Mouse (Mus musculus) cerebellum, postnatal 25 days (tissue): ENCODE data around the gene Adora2b.
A peak's percentile ranks its signal among the peaks of the same experiment; 100 is the strongest.
"Not testable (repeated sequence)": the region's sequence is repeated elsewhere in the genome, so short reads cannot be mapped to it uniquely, and the experiment has no call there.

ENCODE experiments used
- DNase-seq, 2 experiments: peaks; one replicate each; pipeline ENCODE4 v3.0.0; 2021; ENCODE audit warnings: mixed read lengths in 2 of 2

The Adora2b gene

DNA sequence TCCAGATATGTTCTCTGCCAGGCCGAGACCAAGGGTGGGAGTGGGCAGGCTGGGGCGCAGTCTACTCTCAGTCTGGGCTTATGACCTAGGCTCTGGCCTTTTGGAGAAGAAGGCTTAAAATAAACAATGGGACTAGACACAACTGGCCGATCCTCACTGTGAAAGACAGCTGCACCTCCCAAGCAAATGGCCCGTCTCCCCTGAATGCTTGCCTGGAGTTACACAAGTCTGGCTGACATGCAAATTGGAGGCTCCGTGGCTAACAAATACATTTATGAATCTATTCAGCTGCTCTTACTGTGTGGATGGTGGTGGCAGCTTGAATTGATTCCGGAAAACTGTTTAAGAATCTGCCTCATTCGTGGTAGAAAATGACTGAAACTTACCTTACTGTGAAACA, 16.9 kb downstream of the Adora2b start:
- DNase-seq, result no peak

DNA sequence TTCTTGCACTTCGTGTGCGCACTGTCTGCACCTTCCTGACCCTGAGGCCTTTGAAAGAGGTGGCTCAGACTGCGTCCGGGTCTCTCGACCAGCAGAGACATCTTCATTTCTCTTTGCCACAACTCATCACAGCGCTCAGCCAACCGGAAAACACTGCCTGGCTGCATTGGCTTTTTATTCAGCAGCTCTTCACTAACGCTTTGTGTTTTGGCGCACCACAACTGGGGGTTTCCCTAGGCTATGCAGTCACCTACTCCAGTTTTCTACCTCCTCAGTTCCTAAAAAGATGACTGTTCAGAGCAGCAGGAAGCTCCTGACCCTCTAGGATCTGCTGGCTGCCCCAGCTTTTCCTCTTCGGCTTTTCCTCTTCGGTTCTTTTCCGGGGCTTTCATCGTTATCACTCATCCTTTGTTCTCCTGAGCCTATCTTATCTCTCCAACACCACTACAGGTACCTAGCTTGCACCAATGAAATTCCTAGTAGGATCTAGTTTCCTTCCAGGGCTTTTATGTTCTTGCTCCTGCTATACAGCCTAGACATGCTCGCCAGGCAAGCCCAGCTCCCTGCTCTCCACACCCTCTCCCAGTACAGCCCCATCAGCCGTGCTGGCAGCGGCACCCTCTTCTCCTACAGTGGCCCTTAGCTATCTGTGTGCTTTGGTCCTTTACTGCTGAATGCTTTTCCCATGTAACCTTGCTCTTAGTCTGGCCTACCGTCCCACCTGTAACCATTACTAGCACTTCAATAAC, 17.9 kb downstream of the Adora2b start:
- DNase-seq, result no peak

DNA sequence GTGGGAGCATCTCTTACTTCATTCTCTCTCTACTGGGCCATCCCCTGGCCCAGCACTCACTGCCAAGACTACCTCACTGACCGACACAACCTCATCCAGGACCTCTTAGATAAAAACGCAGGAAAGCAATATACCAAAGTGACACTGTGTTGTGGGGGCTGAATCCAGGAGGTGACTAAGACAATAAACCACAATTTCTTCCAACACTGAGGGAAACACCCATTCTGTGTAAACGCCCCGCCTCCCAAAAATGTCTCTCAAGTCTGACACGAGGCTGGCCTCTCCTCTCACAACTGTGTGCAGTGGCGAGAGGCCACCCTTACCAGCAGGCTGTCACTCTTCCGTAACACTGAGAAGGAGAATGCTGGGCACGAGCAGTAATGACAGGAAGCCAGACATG, 19.6 kb downstream of the Adora2b start:
- DNase-seq, result no peak

DNA sequence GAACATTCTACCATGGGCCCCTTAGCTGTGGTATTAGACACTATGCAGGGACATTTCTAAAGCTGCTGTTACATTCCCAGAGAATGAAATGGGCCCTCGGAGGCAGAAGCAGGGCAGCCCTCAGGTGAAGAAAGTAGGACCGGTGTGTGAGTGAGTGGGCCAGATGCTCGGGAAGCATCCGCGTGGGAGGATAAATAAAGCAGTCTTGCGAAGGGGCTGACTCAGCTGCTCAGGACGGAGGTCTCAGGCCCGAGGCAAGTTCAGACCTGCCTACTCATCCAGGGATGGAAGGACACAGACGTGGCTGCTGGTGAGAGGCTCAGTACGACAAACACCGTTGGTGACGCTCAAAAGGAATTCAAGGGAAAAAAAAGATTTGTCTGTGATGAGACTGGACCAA, 20.3 kb downstream of the Adora2b start:
- no peak for DNase-seq

DNA sequence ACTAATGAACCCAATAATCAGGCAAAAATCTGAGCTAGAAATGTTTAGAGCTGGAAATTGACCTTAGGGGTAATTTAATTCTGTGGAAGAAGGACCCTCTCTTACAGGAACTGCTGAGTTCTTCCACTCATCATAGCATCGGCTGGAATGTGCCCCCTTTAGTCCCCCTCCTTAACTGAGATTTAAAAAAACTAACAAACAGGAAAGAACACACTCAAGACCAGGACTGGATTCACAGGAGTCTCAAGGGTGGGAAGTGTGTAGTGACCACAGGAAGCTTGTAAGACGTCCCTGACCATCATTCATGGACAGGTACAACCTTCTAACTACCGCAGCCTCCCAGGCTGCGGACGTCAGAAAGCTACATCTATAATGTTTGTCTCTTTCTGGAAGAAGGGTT, 22.1 kb downstream of the Adora2b start:
- DNase-seq, result no peak

DNA sequence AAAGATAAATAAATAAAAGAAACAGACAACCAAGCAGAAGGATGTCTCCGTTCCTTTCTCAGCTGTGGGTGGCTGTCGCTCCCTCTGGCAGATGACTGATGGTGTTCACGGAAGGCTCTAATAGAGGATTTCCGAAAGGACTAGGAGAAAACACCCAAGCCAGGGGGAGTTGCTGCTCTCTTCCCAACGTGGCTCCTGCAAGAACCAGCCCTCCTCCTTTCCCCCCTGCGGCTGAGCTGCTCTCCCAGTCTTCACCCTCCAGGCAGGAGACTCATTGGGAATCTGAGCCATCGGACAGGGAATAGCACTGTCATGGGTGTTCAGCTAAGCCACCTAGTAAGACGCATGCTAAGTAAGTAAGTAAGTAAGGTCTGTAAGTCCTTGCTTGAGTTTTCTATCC, 28.3 kb downstream of the Adora2b start:
- no peak for DNase-seq

DNA sequence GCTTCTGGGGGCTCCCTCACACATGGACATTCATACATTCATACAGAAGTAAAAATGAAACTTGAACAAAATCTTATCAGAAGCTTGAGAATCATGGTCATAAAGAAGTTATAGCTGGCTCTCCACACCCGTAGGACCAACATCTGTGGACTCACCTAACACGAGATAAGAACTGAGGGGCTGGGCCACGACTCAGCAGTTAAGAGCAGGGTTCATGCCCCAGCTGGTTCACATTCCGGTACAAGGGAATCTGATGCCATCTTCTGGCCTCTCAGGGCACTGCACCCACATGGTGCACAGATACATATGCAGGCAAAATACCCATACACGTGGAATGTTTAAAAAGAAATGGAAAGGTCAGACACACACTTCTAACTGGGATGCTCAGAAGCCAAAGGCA, 29.2 kb downstream of the Adora2b start:
- peak; percentile 33 to 59 for DNase-seq

DNA sequence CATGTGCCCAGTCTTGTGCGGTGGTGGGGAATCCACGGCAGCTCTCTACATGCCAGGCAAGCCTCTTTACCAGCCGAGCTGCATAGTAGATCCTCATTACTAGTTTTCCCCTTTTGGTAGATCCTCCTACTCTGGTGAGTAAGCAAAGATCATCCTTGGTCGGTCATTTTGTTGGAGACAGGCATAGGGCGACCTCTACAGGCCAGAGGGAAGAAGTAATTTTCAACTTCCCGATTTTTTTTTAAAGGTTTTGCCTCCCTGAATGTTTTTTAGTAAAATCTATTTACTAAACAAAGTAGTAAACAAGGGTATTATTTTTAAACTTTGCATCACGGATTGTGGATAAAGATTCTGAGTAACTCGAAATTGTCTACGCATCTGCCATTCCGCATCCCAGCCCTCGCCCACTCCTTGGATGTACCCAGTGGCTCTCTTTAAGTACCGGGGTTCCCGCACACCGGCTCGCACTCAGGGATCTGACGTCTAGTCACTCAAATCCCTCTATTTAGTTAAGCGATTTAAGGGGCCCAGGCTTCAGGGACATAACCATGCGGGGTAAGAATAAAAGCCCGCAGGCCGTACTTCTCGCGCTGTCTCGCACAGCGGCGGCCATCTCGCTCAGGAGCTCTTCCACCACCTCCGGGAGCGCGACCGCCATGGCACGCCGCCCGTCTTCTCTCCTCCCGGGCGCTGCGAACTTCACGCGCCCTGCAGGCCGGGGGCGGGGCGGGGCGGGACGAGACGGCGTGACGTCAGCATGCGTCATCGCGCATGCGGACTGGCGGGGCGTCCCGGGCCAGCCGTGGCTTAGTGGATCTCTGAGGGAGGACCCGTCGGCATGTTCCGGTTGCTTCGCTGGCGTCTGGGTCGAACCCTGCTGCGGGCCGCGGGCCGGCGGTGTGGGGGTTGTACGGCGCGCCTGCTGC, 32.2 kb downstream of the Adora2b start, which contains the start of the genes Zswim7 and Ttc19:
Zswim7 (minus strand) TSS at position 701 of the 926 bp plus-strand sequence.
Ttc19 (plus strand) TSS at position 799 of the 926 bp plus-strand sequence.
- DNase-seq, result peak; percentile 96 to 98

DNA sequence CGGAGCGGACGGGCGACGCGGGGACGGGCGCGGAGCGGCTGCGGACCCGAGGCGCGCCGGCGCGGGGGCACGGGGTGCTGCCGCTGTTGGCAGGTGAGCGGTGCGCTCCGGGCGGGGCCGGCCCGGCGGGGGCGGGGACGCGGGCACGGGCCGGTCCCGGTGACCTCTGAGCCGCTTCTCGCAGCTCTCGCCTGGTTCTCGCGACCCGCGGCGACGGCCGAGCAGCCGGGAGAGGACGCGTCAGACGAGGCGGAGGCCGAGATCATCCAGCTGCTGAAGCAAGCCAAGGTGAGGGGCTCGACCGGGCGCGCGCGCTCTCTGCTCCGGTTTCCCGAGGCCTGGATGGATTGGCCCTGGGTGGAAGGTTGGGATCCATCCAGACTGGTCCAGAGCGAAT, 32.8 kb downstream of the Adora2b start:
- no peak for DNase-seq

DNA sequence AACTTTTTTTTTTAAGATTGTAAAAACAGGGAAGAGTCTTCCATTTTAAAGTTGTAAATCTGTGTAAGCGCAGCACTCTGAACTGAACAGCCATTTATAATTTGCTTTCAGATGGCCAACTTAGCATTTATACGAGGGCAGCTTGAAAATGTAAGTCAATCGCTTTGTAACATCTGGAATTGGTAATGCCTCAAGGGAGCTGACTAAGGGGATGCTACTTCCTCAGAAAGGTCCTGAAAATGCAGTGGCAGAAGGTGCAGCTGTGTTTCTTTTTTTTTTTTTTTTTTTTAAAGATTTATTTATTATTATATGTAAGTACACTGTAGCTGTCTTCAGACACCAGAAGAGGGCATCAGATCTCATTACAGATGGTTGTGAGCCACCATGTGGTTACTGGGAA, 35.2 kb downstream of the Adora2b start:
- DNase-seq, result not testable (repeated sequence)

DNA sequence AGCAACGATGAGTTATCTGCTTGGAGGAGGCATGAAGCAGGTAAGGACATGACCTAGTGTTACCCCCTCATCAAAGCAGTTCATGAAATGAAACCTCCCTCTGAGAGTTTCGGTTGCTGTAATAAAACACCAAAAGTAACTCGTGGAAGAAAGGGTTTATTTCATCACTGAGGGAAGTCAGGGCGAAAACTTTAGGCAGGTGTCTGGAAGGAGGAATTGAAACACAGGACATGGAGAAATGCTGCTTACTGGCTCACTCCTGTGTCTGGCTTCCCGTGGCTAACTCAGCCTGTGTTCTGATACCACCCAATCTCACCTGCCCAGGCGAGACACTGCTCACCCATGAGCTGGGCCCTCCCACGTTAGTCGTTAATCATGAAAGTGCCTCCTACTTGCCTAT, 36.2 kb downstream of the Adora2b start:
- no peak for DNase-seq

DNA sequence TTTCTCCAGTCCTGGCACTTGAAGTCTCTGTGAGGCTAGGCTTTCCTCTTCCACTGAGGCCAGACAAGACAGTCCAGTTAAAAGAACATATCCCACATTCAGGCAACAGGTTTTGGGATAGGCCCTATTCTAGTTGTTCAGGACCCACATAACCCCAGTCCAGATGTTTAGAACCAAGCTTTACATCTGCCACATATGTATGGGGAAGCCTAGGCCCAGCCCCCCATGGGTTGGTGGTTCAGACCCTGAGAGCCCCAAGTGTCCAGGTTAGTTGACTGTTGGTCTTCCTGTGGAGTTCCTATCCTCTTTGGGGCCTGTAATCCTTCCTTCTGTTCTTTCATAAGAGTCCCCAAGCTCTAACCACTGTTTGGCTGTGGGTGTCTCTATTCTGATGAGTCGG, 38.9 kb downstream of the Adora2b start:
- no peak for DNase-seq

DNA sequence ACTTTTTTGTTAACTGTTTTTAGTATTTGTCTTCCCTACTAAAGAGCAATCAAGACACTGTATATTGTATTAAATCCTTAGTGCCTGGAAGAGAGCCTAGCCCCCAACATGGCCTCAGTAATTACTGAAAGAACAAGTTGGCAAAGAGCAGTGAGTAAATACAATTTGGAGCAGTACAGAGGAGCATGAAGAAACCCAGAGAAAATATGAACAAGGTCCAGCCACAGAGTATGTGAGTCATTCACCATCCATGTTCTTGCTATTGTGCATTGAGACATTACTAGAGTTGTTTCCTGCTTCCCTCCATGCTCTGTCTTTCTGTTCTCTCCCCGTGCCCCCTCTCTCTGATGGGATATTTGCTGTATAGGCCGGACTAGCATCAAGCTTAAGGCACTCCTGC, 45.3 kb downstream of the Adora2b start:
- no peak for DNase-seq

DNA sequence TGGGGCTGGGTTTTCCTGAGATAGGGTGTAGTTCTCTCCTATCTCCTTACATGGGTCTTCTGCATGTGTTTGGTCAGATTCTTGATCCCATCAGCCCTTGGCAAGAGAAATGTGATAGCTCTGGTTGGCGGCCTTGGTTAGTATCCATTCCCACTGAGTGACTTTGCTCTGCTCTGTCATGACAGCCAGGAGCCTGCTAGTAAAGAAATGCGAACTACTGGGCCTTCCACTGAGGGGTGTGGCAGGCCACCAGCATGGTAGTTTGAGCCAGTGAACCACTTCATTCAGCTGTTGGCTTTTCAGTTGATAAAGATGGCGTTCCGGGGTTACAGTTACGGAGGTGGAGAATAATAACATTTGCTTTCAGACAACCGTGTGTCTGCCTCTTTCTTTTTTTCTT, 50.1 kb downstream of the Adora2b start:
- DNase-seq, result no peak

DNA sequence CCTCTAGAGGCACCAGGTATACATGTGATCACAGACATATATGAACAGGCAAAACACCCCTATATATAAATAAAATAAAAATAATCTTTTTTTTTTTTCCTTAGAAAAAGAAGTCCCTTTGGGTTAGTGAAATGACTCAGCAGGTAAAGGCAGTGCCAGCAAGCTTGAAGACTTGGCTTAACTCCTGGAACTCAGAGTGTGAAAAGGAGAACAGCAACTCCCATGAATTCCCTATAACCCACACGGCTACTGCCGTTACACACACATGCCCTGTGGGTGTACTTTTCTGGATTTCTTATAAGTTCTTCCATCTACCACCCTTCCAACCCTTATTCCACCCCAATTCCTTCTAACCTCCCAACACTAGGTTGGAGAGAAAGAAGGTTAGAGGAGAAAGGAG, 57.1 kb downstream of the Adora2b start:
- no peak for DNase-seq

DNA sequence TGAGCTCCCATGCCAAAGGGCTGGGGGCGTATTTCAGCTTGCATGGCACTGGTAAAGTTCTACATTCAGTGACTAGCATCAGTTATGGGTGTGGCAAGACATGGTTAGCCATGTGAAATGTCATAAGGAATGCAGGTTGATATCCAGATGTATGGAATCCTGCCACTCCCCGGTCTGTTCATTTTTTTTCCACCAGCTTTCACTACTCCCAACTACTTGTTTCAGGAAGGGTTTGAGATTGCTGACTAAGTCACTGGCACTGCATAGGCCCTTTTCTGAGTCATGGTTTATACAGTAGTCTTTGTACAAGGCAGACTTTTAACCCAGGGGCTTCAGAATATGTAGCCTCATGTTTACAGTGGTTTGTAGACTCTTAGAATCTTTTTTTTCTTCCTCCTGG, 60.5 kb downstream of the Adora2b start:
- DNase-seq, result no peak

DNA sequence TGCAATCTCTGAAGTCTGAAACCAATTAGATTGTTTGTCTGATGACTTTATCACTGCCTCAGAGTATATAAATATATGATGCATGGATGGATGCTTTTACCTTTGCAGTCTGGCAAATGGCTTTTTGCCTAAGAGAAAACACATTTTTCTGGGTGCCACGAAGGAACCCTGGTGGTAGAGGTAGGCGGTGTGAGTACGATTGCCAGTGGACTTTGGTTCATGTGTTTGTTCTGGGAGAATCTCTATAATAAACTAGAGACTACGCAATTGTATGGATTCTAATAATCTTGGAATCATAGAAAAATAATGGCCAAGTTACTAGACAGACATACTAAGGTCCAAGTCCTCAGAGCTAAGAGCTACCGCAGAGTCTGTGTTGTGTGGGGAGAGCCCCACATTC, 66.2 kb downstream of the Adora2b start:
- DNase-seq, result no peak
